Mouse (Mus musculus): ENCODE data around the gene Vac14. TPM values are rescaled to one million over a fixed set of nuclear protein-coding genes. Genes with fewer than 3 reads are reported as not detected.

Gene Vac14
- polyA plus RNA-seq, 1 experiment from 2014 or later, result 14.6 TPM

GRCm38 (mm10) chr8:110705391-110706287 lies 87.3 kb downstream of the Vac14 start:
- no peak overlapping the region for H3K9ac ChIP-seq
- peaks cover 27% of the 10 kb centered on the region for H3K36me3 ChIP-seq
- H3K27ac ChIP-seq, result peak overlapping the region; percentile 34
- 51% methylated on average over 14 of the region's 14 CpGs for WGBS (ENCODE audit: insufficient replicate concordance)
- no peak for DNase-seq
- 0 out of 2 replicates have a peak, but pooled peaks have one; percentile 38 for ATAC-seq (ENCODE audit: low read depth)
- H3K27me3 ChIP-seq, result no peaks in the 10 kb centered on the region
- H3K4me1 ChIP-seq (replicated peaks), result no peaks in the 10 kb centered on the region
- H3K4me2 ChIP-seq, result no peak overlapping the region
- H3K9me3 ChIP-seq (replicated peaks), result no peaks in the 10 kb centered on the region
- H3K4me3 ChIP-seq (replicated peaks), result no peak overlapping the region

- no peak for DNase-seq
- Histone ChIP-seq H3K9me3 (replicated peaks) (no peaks in the 10 kb centered on the region), H3K27me3 (no peaks in the 10 kb centered on the region), H3K4me1 (replicated peaks) (no peaks in the 10 kb centered on the region; the same call in 1 of the 2 replicates), H3K4me2 (no peak overlapping the region), H3K36me3 (peaks cover 34% of the 10 kb centered on the region), H3K9ac (no peak overlapping the region), H3K4me3 (replicated peaks) (no peak overlapping the region), H3K27ac (peak overlapping the region; percentile 13)
- no peak for ATAC-seq (ENCODE audit: low read depth)
- 71% methylated on average over 3 of the region's 3 CpGs for WGBS (ENCODE audit: insufficient replicate concordance)
Observed at GRCm38 (mm10) chr8:110706288-110706870, 88.0 kb downstream of the Vac14 start.

- Histone ChIP-seq H3K27me3 (no peaks in the 10 kb centered on the region), H3K27ac (no peak overlapping the region), H3K4me1 (replicated peaks) (no peaks in the 10 kb centered on the region; the same call in none of the 2 replicates), H3K9me3 (replicated peaks) (no peaks in the 10 kb centered on the region), H3K36me3 (peaks cover 54% of the 10 kb centered on the region), H3K4me2 (no peak overlapping the region), H3K9ac (no peak overlapping the region), H3K4me3 (replicated peaks) (no peak overlapping the region)
- WGBS (ENCODE audit: insufficient replicate concordance), result 86% methylated on average over 11 of the region's 11 CpGs
- DNase-seq, result no peak
- no peak for ATAC-seq (ENCODE audit: low read depth)
Observed at GRCm38 (mm10) chr8:110708429-110708828, 90.0 kb downstream of the Vac14 start.

GRCm38 (mm10) chr8:110710593-110710992 lies 92.2 kb downstream of the Vac14 start:
- ATAC-seq (ENCODE audit: low read depth) (no peak), DNase-seq (no peak)
- H3K4me2 ChIP-seq, result no peak overlapping the region
- H3K9ac ChIP-seq, result no peak overlapping the region
- 74% methylated on average over 3 of the region's 3 CpGs for WGBS (ENCODE audit: insufficient replicate concordance)
- H3K4me1 ChIP-seq (replicated peaks), result no peaks in the 10 kb centered on the region; the same call in none of the 2 replicates
- no peak overlapping the region for H3K4me3 ChIP-seq (replicated peaks)
- no peaks in the 10 kb centered on the region for H3K27me3 ChIP-seq
- no peaks in the 10 kb centered on the region for H3K9me3 ChIP-seq (replicated peaks)
- no peak overlapping the region for H3K27ac ChIP-seq
- H3K36me3 ChIP-seq, result peaks cover 57% of the 10 kb centered on the region

GRCm38 (mm10) chr8:110711271-110711934 lies 93.0 kb downstream of the Vac14 start:
- no peaks in the 10 kb centered on the region; the same call in none of the 2 replicates for H3K4me1 ChIP-seq (replicated peaks)
- no peaks in the 10 kb centered on the region for H3K27me3 ChIP-seq
- H3K9me3 ChIP-seq (replicated peaks), result no peaks in the 10 kb centered on the region
- no peak for DNase-seq
- WGBS (ENCODE audit: insufficient replicate concordance), result 66% methylated on average over 13 of the region's 13 CpGs
- no peak overlapping the region for H3K9ac ChIP-seq
- peaks cover 57% of the 10 kb centered on the region for H3K36me3 ChIP-seq
- no peak overlapping the region for H3K4me3 ChIP-seq (replicated peaks)
- no peak overlapping the region for H3K4me2 ChIP-seq
- no peak overlapping the region for H3K27ac ChIP-seq
- no peak for ATAC-seq (ENCODE audit: low read depth)

- H3K27ac ChIP-seq, result no peak overlapping the region
- DNase-seq (no peak), ATAC-seq (ENCODE audit: low read depth) (no peak)
- H3K4me2 ChIP-seq, result no peak overlapping the region
- no peaks in the 10 kb centered on the region for H3K27me3 ChIP-seq
- no peak overlapping the region for H3K9ac ChIP-seq
- no peak overlapping the region for H3K4me3 ChIP-seq (replicated peaks)
- peaks cover 2% of the 10 kb centered on the region for H3K4me1 ChIP-seq (replicated peaks)
- WGBS (ENCODE audit: insufficient replicate concordance), result 79% methylated on average over 7 of the region's 7 CpGs
- no peaks in the 10 kb centered on the region for H3K9me3 ChIP-seq (replicated peaks)
- peaks cover 54% of the 10 kb centered on the region for H3K36me3 ChIP-seq
Observed at GRCm38 (mm10) chr8:110713073-110713472, 94.7 kb downstream of the Vac14 start.

GRCm38 (mm10) chr8:110714827-110715519 lies 96.6 kb downstream of the Vac14 start:
- WGBS (ENCODE audit: insufficient replicate concordance), result 80% methylated on average over 15 of the region's 15 CpGs
- ATAC-seq (ENCODE audit: low read depth), result no peak
- no peaks in the 10 kb centered on the region for H3K9me3 ChIP-seq (replicated peaks)
- H3K9ac ChIP-seq, result no peak overlapping the region
- no peak overlapping the region for H3K27ac ChIP-seq
- H3K36me3 ChIP-seq, result peaks cover 46% of the 10 kb centered on the region
- peaks cover 19% of the 10 kb centered on the region for H3K4me1 ChIP-seq (replicated peaks)
- H3K27me3 ChIP-seq, result peaks cover 10% of the 10 kb centered on the region
- DNase-seq, result no peak
- H3K4me3 ChIP-seq (replicated peaks), result no peak overlapping the region
- no peak overlapping the region for H3K4me2 ChIP-seq

GRCm38 (mm10) chr8:110716075-110716474 lies 97.7 kb downstream of the Vac14 start:
- Histone ChIP-seq H3K36me3 (peaks cover 35% of the 10 kb centered on the region), H3K4me3 (replicated peaks) (no peak overlapping the region), H3K4me1 (replicated peaks) (peaks cover 21% of the 10 kb centered on the region), H3K27me3 (peaks cover 21% of the 10 kb centered on the region), H3K9me3 (replicated peaks) (no peaks in the 10 kb centered on the region), H3K27ac (no peak overlapping the region), H3K9ac (no peak overlapping the region), H3K4me2 (no peak overlapping the region)
- ATAC-seq (ENCODE audit: low read depth) (no peak), DNase-seq (no peak)
- WGBS (ENCODE audit: insufficient replicate concordance), result 78% methylated on average over 4 of the region's 4 CpGs

- Histone ChIP-seq H3K4me2 (no peak overlapping the region), H3K27me3 (peaks cover 31% of the 10 kb centered on the region), H3K9ac (no peak overlapping the region), H3K27ac (no peak overlapping the region), H3K4me3 (replicated peaks) (no peak overlapping the region), H3K9me3 (replicated peaks) (no peaks in the 10 kb centered on the region), H3K4me1 (replicated peaks) (peaks cover 24% of the 10 kb centered on the region), H3K36me3 (peaks cover 25% of the 10 kb centered on the region)
- ATAC-seq (ENCODE audit: low read depth) (no peak), DNase-seq (no peak)
- WGBS (ENCODE audit: insufficient replicate concordance), result 72% methylated on average over 7 of the region's 7 CpGs
Observed at GRCm38 (mm10) chr8:110717131-110717530, 98.7 kb downstream of the Vac14 start.

- no peak overlapping the region for H3K27ac ChIP-seq
- DNase-seq (no peak), ATAC-seq (ENCODE audit: low read depth) (no peak)
- 68% methylated on average over 8 of the region's 8 CpGs for WGBS (ENCODE audit: insufficient replicate concordance)
- peaks cover 34% of the 10 kb centered on the region for H3K4me1 ChIP-seq (replicated peaks)
- H3K9me3 ChIP-seq (replicated peaks), result no peaks in the 10 kb centered on the region
- H3K36me3 ChIP-seq, result peaks cover 13% of the 10 kb centered on the region
- H3K4me3 ChIP-seq (replicated peaks), result no peak overlapping the region
- peaks cover 44% of the 10 kb centered on the region for H3K27me3 ChIP-seq
- no peak overlapping the region for H3K9ac ChIP-seq
- no peak overlapping the region for H3K4me2 ChIP-seq
Observed at GRCm38 (mm10) chr8:110718209-110718968, 100.0 kb downstream of the Vac14 start.
